Mouse (Mus musculus) lung, adult 2 months (tissue): Measurements from ENCODE around the gene Fbxl3. TPM values are rescaled to one million over a fixed set of nuclear protein-coding genes. Genes with fewer than 3 reads are reported as not detected.
A peak's percentile ranks its signal among the peaks of the same experiment; 100 is the strongest.

Source experiments
- DNase-seq: peaks from one replicate; pipeline ENCODE4 v3.0.0; 2022
- H3K4me1 ChIP-seq: fragments of 200-500 bp; 2 replicates; pipeline ENCODE4 v1.6.1; 2011; ENCODE audit warnings: low read length; ENCODE audit not compliant: control insufficient read depth, insufficient read depth
- H3K4me3 ChIP-seq: fragments of 200-500 bp; replicated peaks from 2 replicates; pipeline ENCODE3; 2011; ENCODE audit warnings: low read depth, mild to moderate bottlenecking, control low read depth, low read length; ENCODE audit errors: extremely low read depth
- CTCF ChIP-seq: fragments of 200-500 bp; IDR thresholded peaks from 2 replicates; pipeline ENCODE4 v1.5.1; 2011; ENCODE audit warnings: mild to moderate bottlenecking, low read length, control low read depth; ENCODE audit not compliant: insufficient read depth
- POLR2A ChIP-seq: fragments of 200-500 bp; IDR thresholded peaks from 2 replicates; pipeline ENCODE4 v1.6.1; 2011; ENCODE audit warnings: low read depth, mild to moderate bottlenecking, control low read depth, low read length, borderline replicate concordance; ENCODE audit errors: extremely low read depth
- WGBS: fragments of 180-500 bp; shearing (Covaris S2); methylation state at CpG from one replicate; pipeline ENCODE4 v1.1.7; 2018; 5-methylcytosine and 5-hydroxymethylcytosine counted together
- polyA plus RNA-seq: library from polyadenylated mRNA; depleted of rRNA; stranded (reverse); fragments of >200 nt; gene quantifications from 2 replicates; pipeline ENCODE4 v1.2.3, GENCODE M21; 2012; rRNA removed

The Fbxl3 gene
- polyA plus RNA-seq, result 82.7 and 123 TPM in 2 replicates

GRCm38 (mm10) chr14:103099238-103099933 lies at the start of gene Fbxl3:
Gene Fbxl3 (minus strand): TSS chr14:103099566.
- TF ChIP-seq CTCF (no peak), POLR2A (peak; percentile 65; the same call in 1 of the 2 replicates)
- peak within 1 kb of the TSS; percentile 80 for H3K4me3 ChIP-seq
- under 1% methylated on average over 88 of the region's 88 CpGs for WGBS
- peak; percentile 91 for DNase-seq
- H3K4me1 ChIP-seq, result peaks cover 9% of the 10 kb centered on the region

- DNase-seq, result peak; percentile 26
- no peaks in the 10 kb centered on the region for H3K4me1 ChIP-seq
- TF ChIP-seq POLR2A (no peak), CTCF (peak; percentile 78)
- no peak overlapping the region for H3K4me3 ChIP-seq
- WGBS, result 68% methylated on average over 2 of the region's 2 CpGs
Observed at GRCm38 (mm10) chr14:103131991-103132390, 32.6 kb upstream of the Fbxl3 start.

GRCm38 (mm10) chr14:103125756-103126155 lies 26.4 kb upstream of the Fbxl3 start:
- WGBS, result 80% methylated on average over 6 of the region's 6 CpGs
- no peaks in the 10 kb centered on the region for H3K4me1 ChIP-seq
- TF ChIP-seq CTCF, result no peak
- no peak for TF ChIP-seq POLR2A

GRCm38 (mm10) chr14:103114994-103115670 lies 15.8 kb upstream of the Fbxl3 start:
- no peak overlapping the region for H3K4me3 ChIP-seq
- TF ChIP-seq POLR2A (no peak), CTCF (no peak)
- H3K4me1 ChIP-seq, result no peaks in the 10 kb centered on the region
- 98% methylated on average over 3 of the region's 3 CpGs for WGBS
- DNase-seq, result no peak

More at GRCm38 (mm10) chr14:103125756-103126155, 26.4 kb upstream of the Fbxl3 start:
- no peak overlapping the region for H3K4me3 ChIP-seq
- no peak for DNase-seq

- no peaks in the 10 kb centered on the region for H3K4me1 ChIP-seq
- DNase-seq, result no peak
- TF ChIP-seq POLR2A, result no peak
- TF ChIP-seq CTCF, result no peak
- 91% methylated on average over 3 of the region's 3 CpGs for WGBS
- H3K4me3 ChIP-seq, result no peak overlapping the region
Observed at GRCm38 (mm10) chr14:103112606-103113363, 13.4 kb upstream of the Fbxl3 start.

- no peak for DNase-seq
- H3K4me1 ChIP-seq, result no peaks in the 10 kb centered on the region
- 86% methylated on average over 4 of the region's 4 CpGs for WGBS
- no peak overlapping the region for H3K4me3 ChIP-seq
- no peak for TF ChIP-seq CTCF
- TF ChIP-seq POLR2A, result no peak
Observed at GRCm38 (mm10) chr14:103109971-103110370, 10.6 kb upstream of the Fbxl3 start.

- 94% methylated on average over 2 of the region's 2 CpGs for WGBS
- H3K4me3 ChIP-seq, result no peak overlapping the region
- no peak for DNase-seq
- no peak for TF ChIP-seq POLR2A
- H3K4me1 ChIP-seq, result no peaks in the 10 kb centered on the region
Observed at GRCm38 (mm10) chr14:103106301-103106700, 6.9 kb upstream of the Fbxl3 start.

GRCm38 (mm10) chr14:103102731-103103335 lies 3.5 kb upstream of the Fbxl3 start:
- WGBS, result 53% methylated on average over 10 of the region's 10 CpGs

GRCm38 (mm10) chr14:103102246-103102645 lies 2.9 kb upstream of the Fbxl3 start:
- Histone ChIP-seq H3K4me3 (no peak overlapping the region), H3K4me1 (0 out of 2 replicates have a peak, but pooled peaks cover 3% of the 10 kb centered on the region)
- DNase-seq, result no peak
- WGBS, result 46% methylated on average over 6 of the region's 6 CpGs
- no peak for TF ChIP-seq CTCF
- no peak for TF ChIP-seq POLR2A

More at GRCm38 (mm10) chr14:103102731-103103335, 3.5 kb upstream of the Fbxl3 start:
- H3K4me1 ChIP-seq, result no peaks in the 10 kb centered on the region
- DNase-seq, result no peak
- no peak overlapping the region for H3K4me3 ChIP-seq
- TF ChIP-seq CTCF, result no peak
- no peak for TF ChIP-seq POLR2A
